In the genomic region with DNA sequence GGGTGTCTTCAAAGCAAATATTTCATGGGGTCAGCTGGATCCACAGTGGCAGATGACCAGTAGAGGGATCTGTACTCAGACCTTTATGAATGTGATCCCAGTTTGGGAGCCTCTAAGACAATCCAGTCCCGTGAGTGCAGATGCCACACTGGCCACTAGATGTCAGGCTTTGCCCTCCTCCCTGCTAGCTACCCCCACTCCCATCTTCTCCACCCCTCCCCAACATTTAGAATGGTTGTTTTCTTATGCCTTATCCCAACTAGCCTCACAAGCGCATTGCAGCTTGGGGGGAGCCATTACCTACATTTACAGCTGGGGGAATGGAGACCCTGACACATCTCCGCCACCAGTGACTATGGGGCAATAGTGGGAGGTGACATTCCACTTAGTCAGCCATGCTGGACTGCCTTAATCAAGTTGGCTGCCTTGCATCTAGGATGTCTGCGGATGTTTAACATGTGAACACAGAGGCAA, we compare ENCODE assay signal across 10 mouse cellular contexts.
A peak's percentile ranks its signal among the peaks of the same experiment; 100 is the strongest.
DNase-seq lines count a peak whose midpoint lies in the region; ATAC-seq and TF ChIP-seq lines count a peak whose summit lies in the region.
"Had no signal": no experiment of that assay in that cellular context is flagged by ENCODE, and none has a peak within 500 bp of the region (broad histone marks: within the 10 kb centered on the region; RNA-seq: fewer than 3 reads in every experiment).

No protein-coding gene starts in this region.

- no peaks in the 10 kb centered on the region for H3K9me3 ChIP-seq in forebrain, embryonic 16.5 days (ENCODE audit: control insufficient read depth, low read length)
- H3K9me3 ChIP-seq in hindbrain, embryonic 13.5 days = no peaks in the 10 kb centered on the region
- H3K9me3 ChIP-seq in stomach, postnatal 0 days (ENCODE audit: control insufficient read depth, low read length) = no peaks in the 10 kb centered on the region
- H3K9me3 ChIP-seq: limb, embryonic 15.5 days had no signal

- WGBS in forebrain, embryonic 16.5 days = 51% methylated on average over 4 of the region's 4 CpGs
- 48% methylated on average over 4 of the region's 4 CpGs for WGBS in hindbrain, embryonic 13.5 days
- WGBS in stomach, postnatal 0 days = 42% methylated on average over 4 of the region's 4 CpGs

- no peak overlapping the region for H3K4me3 ChIP-seq in forebrain, embryonic 16.5 days (replicated peaks; ENCODE audit: low read length)
- no peak overlapping the region for H3K4me3 ChIP-seq in hindbrain, embryonic 13.5 days
- no peak overlapping the region for H3K4me3 ChIP-seq in stomach, postnatal 0 days (ENCODE audit: low read depth, low read length)
- H3K4me3 ChIP-seq: limb, embryonic 15.5 days had no signal

- TF ChIP-seq EP300 in stomach, postnatal 0 days (optimal IDR thresholded peaks at IDR 0.05) = no peak

- H3K9ac ChIP-seq in forebrain, embryonic 16.5 days (replicated peaks; ENCODE audit: low read depth, low read length) = no peak overlapping the region
- no peak overlapping the region for H3K9ac ChIP-seq in hindbrain, embryonic 13.5 days
- H3K9ac ChIP-seq in stomach, postnatal 0 days (ENCODE audit: low read length) = no peak overlapping the region
- H3K9ac ChIP-seq: limb, embryonic 15.5 days had no signal

- no peak overlapping the region for H3K4me2 ChIP-seq in forebrain, embryonic 16.5 days (ENCODE audit: low read length)
- H3K4me2 ChIP-seq in hindbrain, embryonic 13.5 days = no peak overlapping the region
- no peak overlapping the region for H3K4me2 ChIP-seq in stomach, postnatal 0 days (replicated peaks; ENCODE audit: low read depth)
- H3K4me2 ChIP-seq: limb, embryonic 15.5 days had no signal

- peak; percentile 5 for DNase-seq in cerebellum, adult 8-10 months
- peak; percentile 61 to 71 for DNase-seq in adrenal gland, postnatal 36 days
- DNase-seq in layer of hippocampus, postnatal 10 days (ENCODE audit: low spot score in 2 of 2) = peak; percentile 80
- peak; percentile 55 to 70 for DNase-seq in lung, postnatal 4 days
- DNase-seq in stomach, postnatal 0 days (ENCODE audit: low spot score) = peak; percentile 40

- no peak overlapping the region for H3K27ac ChIP-seq in forebrain, embryonic 16.5 days (ENCODE audit: low read length)
- no peak overlapping the region for H3K27ac ChIP-seq in hindbrain, embryonic 13.5 days
- no peak overlapping the region for H3K27ac ChIP-seq in stomach, postnatal 0 days (replicated peaks)
- H3K27ac ChIP-seq: limb, embryonic 15.5 days had no signal

- H3K27me3 ChIP-seq in forebrain, embryonic 16.5 days (replicated peaks; ENCODE audit: control insufficient read depth, insufficient read depth, low read length) = no peaks in the 10 kb centered on the region
- no peaks in the 10 kb centered on the region for H3K27me3 ChIP-seq in hindbrain, embryonic 13.5 days
- no peaks in the 10 kb centered on the region for H3K27me3 ChIP-seq in stomach, postnatal 0 days (ENCODE audit: control insufficient read depth, insufficient read depth, low read length)
- H3K27me3 ChIP-seq: limb, embryonic 15.5 days had no signal

- peak; percentile 82 for TF ChIP-seq CTCF in stomach, postnatal 0 days (IDR thresholded peaks at IDR 0.05; ENCODE audit: low read depth)

- ATAC-seq in cerebellum, adult (ENCODE audit: insufficient number of reproducible peaks, low FRiP score, low TSS enrichment) = no peak
- peak; percentile 62 for ATAC-seq in forebrain, embryonic 16.5 days
- peak; percentile 66; the same call in 1 of the 2 replicates for ATAC-seq in hindbrain, embryonic 13.5 days (ENCODE audit: low FRiP score)
- ATAC-seq in stomach, postnatal 0 days (ENCODE audit: low FRiP score, low TSS enrichment) = peak; percentile 45; the same call in 1 of the 2 replicates

- no peaks in the 10 kb centered on the region for H3K36me3 ChIP-seq in forebrain, embryonic 16.5 days (ENCODE audit: control insufficient read depth, insufficient read depth)
- no peaks in the 10 kb centered on the region for H3K36me3 ChIP-seq in hindbrain, embryonic 13.5 days
- no peaks in the 10 kb centered on the region for H3K36me3 ChIP-seq in stomach, postnatal 0 days (ENCODE audit: control insufficient read depth, insufficient read depth, low read length)
- H3K36me3 ChIP-seq: G1E; limb, embryonic 15.5 days had no signal

- no peaks in the 10 kb centered on the region for H3K4me1 ChIP-seq in forebrain, embryonic 16.5 days (replicated peaks; ENCODE audit: control insufficient read depth, insufficient read depth, low read length)
- H3K4me1 ChIP-seq in hindbrain, embryonic 13.5 days (replicated peaks) = no peaks in the 10 kb centered on the region
- no peaks in the 10 kb centered on the region for H3K4me1 ChIP-seq in stomach, postnatal 0 days (replicated peaks; ENCODE audit: control insufficient read depth, insufficient read depth)
- H3K4me1 ChIP-seq: limb, embryonic 15.5 days had no signal

Comparison
In these comparisons a context has a peak if more than half of its experiments do, and no peak if none do; other contexts are left out.
1. DNase-seq: peak in every context shown above with its lines; median percentile 80 in layer of hippocampus, postnatal 10 days; 66 in adrenal gland, postnatal 36 days; 62 in lung, postnatal 4 days; 40 in stomach, postnatal 0 days; 5 in cerebellum, adult 8-10 months.